Mouse (Mus musculus): Measurements from ENCODE around the gene Olfr364-ps1. TPM values are rescaled to one million over a fixed set of nuclear protein-coding genes. Genes with fewer than 3 reads are reported as not detected.

Gene Olfr364-ps1
- total RNA-seq (2021) = not detected in 2 replicates
- long read RNA-seq = 0 reads

GRCm38 (mm10) chr2:37139022-37139421 lies at the start of gene Olfr364-ps1:
Olfr364-ps1 (plus strand) TSS chr2:37139322.
- DNase-seq = no peak

- no peak for DNase-seq
These were observed 21.3 kb upstream of the Olfr364-ps1 start, which contains the start of gene Olfr362 for GRCm38 (mm10) chr2:37117810-37118209. Olfr362 (minus strand) TSS chr2:37117910.

GRCm38 (mm10) chr2:37187898-37188297 lies 48.8 kb downstream of the Olfr364-ps1 start, which contains the start of gene Olfr365:
Olfr365 (plus strand) TSS chr2:37188198.
- DNase-seq = no peak

Other genes starting within 250 kb of the Olfr364-ps1 start
- not detected in 2 replicates for gene Olfr353, start 246.4 kb upstream of the Olfr364-ps1 start, total RNA-seq (2021)
- gene Olfr354, start 233.6 kb upstream of the Olfr364-ps1 start, total RNA-seq (2021) = not detected in 2 replicates
- not detected in 2 replicates for gene Olfr355, start 210.4 kb upstream of the Olfr364-ps1 start, total RNA-seq (2021)
- not detected in 2 replicates for gene Olfr356, start 202.2 kb upstream of the Olfr364-ps1 start, total RNA-seq (2021)
- not detected in 2 replicates for gene Olfr357, start 145.5 kb upstream of the Olfr364-ps1 start, total RNA-seq (2021)
- not detected in 2 replicates for gene Olfr358, start 130.0 kb upstream of the Olfr364-ps1 start, total RNA-seq (2021)
- gene Olfr360, start 73.6 kb upstream of the Olfr364-ps1 start, total RNA-seq (2021) = not detected in 2 replicates
- not detected in 2 replicates for gene Olfr361, start 50.0 kb upstream of the Olfr364-ps1 start, total RNA-seq (2021)
- gene Olfr362, start 21.4 kb upstream of the Olfr364-ps1 start, total RNA-seq (2021) = not detected in 2 replicates
- gene Olfr365, start 48.9 kb downstream of the Olfr364-ps1 start, total RNA-seq (2021) = not detected in 2 replicates
- gene Olfr366, start 72.3 kb downstream of the Olfr364-ps1 start, total RNA-seq (2021) = not detected in 2 replicates
- gene Olfr368, start 187.2 kb downstream of the Olfr364-ps1 start, total RNA-seq (2021) = not detected in 2 replicates
- gene Pdcl, start 220.0 kb downstream of the Olfr364-ps1 start, total RNA-seq (2021) = 46.3 and 47.9 TPM in 2 replicates